Mouse (Mus musculus) myocyte (in vitro differentiated cells): Measurements from ENCODE around the gene Prdm5. TPM values are rescaled to one million over a fixed set of nuclear protein-coding genes. Genes with fewer than 3 reads are reported as not detected.

Experiments
- H3K27me3 ChIP-seq: one replicate; pipeline ENCODE4 v1.6.1; 2011; ENCODE audit not compliant: control insufficient read depth, insufficient read depth, insufficient read length
- H3K36me3 ChIP-seq: one replicate; pipeline ENCODE4 v1.6.1; 2011; ENCODE audit not compliant: control insufficient read depth, insufficient read depth
- H3K4me2 ChIP-seq: one replicate; pipeline ENCODE4 v1.6.1; 2011; ENCODE audit warnings: low read depth, control low read depth
- H3K4me3 ChIP-seq: one replicate; pipeline ENCODE4 v1.5.1; 2011; ENCODE audit warnings: mild to moderate bottlenecking, control low read depth, moderate library complexity
- H3K79me2 ChIP-seq: one replicate; pipeline ENCODE4 v1.6.1; 2011; ENCODE audit not compliant: control insufficient read depth, insufficient read depth
- H3ac ChIP-seq: one replicate; pipeline ENCODE4 v1.6.1; 2011; ENCODE audit not compliant: control insufficient read depth, insufficient read length
- CEBPB ChIP-seq: IDR thresholded peaks from 2 replicates; pipeline ENCODE4 v1.6.1; 2011; ENCODE audit warnings: mild to moderate bottlenecking, moderate library complexity; ENCODE audit not compliant: poor library complexity, insufficient read depth, severe bottlenecking
- E2F4 ChIP-seq: IDR thresholded peaks from one replicate; pipeline ENCODE4 v1.6.1; 2011; ENCODE audit warnings: mild to moderate bottlenecking, control low read depth, moderate library complexity; ENCODE audit not compliant: insufficient read depth
- MAX ChIP-seq: IDR thresholded peaks from one replicate; pipeline ENCODE4 v1.6.1; 2011; ENCODE audit warnings: low read depth, mild to moderate bottlenecking, control low read depth
- MYOD1 ChIP-seq, 3 experiments: IDR thresholded peaks; one replicate each; pipeline ENCODE4 v1.6.1; 2011; ENCODE audit warnings: control low read depth in 2 of 3, low read depth in 2 of 3, mild to moderate bottlenecking in 2 of 3, moderate library complexity in 1 of 3; ENCODE audit not compliant: insufficient read length in 2 of 3, control insufficient read depth in 1 of 3
- MYOG ChIP-seq, 3 experiments: IDR thresholded peaks; one replicate each; pipeline ENCODE4 v1.6.1; 2011; ENCODE audit warnings: control low read depth in 2 of 3, low read depth in 2 of 3, mild to moderate bottlenecking in 2 of 3; ENCODE audit not compliant: insufficient read length in 2 of 3, control insufficient read depth in 1 of 3, insufficient read depth in 1 of 3
- POLR2A ChIP-seq: IDR thresholded peaks from one replicate; pipeline ENCODE4 v1.6.1; 2011; ENCODE audit warnings: low read depth, mild to moderate bottlenecking, control low read depth, moderate library complexity; ENCODE audit not compliant: insufficient read length
- POLR2AphosphoS2 ChIP-seq: IDR thresholded peaks from one replicate; pipeline ENCODE4 v1.6.1; 2011; ENCODE audit warnings: low read depth, control low read depth; ENCODE audit not compliant: insufficient read length
- REST ChIP-seq: IDR thresholded peaks from one replicate; pipeline ENCODE4 v1.6.1; 2011; ENCODE audit warnings: mild to moderate bottlenecking, control low read depth, moderate library complexity; ENCODE audit not compliant: insufficient read depth, insufficient read length
- SRF ChIP-seq: IDR thresholded peaks from one replicate; pipeline ENCODE4 v1.6.1; 2011; ENCODE audit warnings: low read depth; ENCODE audit not compliant: control insufficient read depth, insufficient read length
- TCF12 ChIP-seq: IDR thresholded peaks from one replicate; pipeline ENCODE4 v1.6.1; 2011; ENCODE audit warnings: mild to moderate bottlenecking, control low read depth; ENCODE audit not compliant: poor library complexity, insufficient read depth, severe bottlenecking
- TCF3 ChIP-seq: IDR thresholded peaks from one replicate; pipeline ENCODE4 v1.6.1; 2011; ENCODE audit warnings: low read depth, control low read depth; ENCODE audit not compliant: insufficient read length
- USF1 ChIP-seq: IDR thresholded peaks from one replicate; pipeline ENCODE4 v1.6.1; 2011; ENCODE audit warnings: low read depth, mild to moderate bottlenecking, control low read depth, moderate library complexity
- polyA plus RNA-seq: library from polyadenylated mRNA; unstranded; fragments of >200 nt; fragmentation: generic; extraction: Trizol; gene quantifications from one replicate; pipeline ENCODE4 v1.2.1, GENCODE M21; 2012; ENCODE audit warnings: missing spikeins

The Prdm5 gene
- polyA plus RNA-seq, 1 experiment: 11.5 TPM

DNA sequence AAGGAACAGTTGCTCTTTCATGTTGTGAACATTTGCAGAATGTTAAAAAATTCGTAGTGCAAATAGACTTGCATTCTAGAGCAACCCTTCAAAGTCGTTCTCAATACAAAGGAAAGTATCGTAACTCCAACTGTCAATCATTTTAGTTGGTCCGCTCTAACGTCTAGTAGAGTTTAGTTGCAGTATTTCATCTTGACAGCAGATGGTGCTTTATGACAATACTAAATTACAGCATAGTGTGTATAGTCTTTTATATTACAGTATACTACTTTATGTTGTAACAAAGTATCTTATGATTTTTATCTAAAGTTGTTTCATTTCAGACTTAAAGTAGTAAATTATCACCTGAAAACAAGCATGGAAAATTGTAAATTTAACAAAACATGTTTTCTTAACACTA is 86.1 kb downstream of the Prdm5 start:
- Histone ChIP-seq H3ac (no peak overlapping the region), H3K4me3 (no peak overlapping the region), H3K4me2 (no peak overlapping the region), H3K27me3 (no peaks in the 10 kb centered on the region), H3K36me3 (peaks cover under 1% of the 10 kb centered on the region), H3K79me2 (peaks cover 4% of the 10 kb centered on the region)
- TF ChIP-seq POLR2A (no peak), TCF12 (no peak), CEBPB (no peak), POLR2AphosphoS2 (no peak), MYOG (IDR thresholded peaks at IDR 0.05; ENCODE audit: control insufficient read depth in 1 of 3, insufficient read depth in 1 of 3, insufficient read length in 2 of 3, low read depth in 2 of 3) (no peak), MAX (no peak), USF1 (no peak), TCF3 (no peak), REST (no peak), SRF (no peak), E2F4 (no peak), MYOD1 (IDR thresholded peaks at IDR 0.05; ENCODE audit: control insufficient read depth in 1 of 3, insufficient read length in 2 of 3, low read depth in 2 of 3) (no peak)

DNA sequence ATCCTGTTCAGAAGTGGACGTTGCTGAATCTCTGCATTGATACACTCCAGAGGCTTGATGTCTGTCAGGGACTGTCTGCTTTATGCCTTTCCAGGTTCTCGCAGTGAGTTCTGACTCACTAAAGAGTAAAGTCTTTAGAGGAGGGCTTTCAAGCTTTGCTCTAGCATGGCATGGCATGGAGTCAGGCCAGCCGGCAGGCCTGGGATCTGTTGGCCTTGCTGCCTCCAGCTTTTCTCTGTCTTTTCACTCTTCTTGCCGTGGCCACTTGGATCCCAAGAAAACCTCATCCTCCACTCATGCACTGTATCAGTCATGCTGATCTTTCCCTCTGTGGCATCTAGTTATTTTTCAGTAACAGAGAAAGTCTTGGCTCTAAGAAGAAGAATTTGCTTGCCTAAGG is 87.1 kb downstream of the Prdm5 start:
- TF ChIP-seq POLR2AphosphoS2: no peak
- TF ChIP-seq MYOG (IDR thresholded peaks at IDR 0.05; ENCODE audit: control insufficient read depth in 1 of 3, insufficient read depth in 1 of 3, insufficient read length in 2 of 3, low read depth in 2 of 3): no peak
- TF ChIP-seq REST: no peak
- no peak for TF ChIP-seq USF1
- TF ChIP-seq TCF12: no peak
- TF ChIP-seq POLR2A: no peak
- no peak for TF ChIP-seq E2F4
- no peak for TF ChIP-seq TCF3
- no peak for TF ChIP-seq MAX
- TF ChIP-seq SRF: no peak
- TF ChIP-seq MYOD1 (IDR thresholded peaks at IDR 0.05; ENCODE audit: control insufficient read depth in 1 of 3, insufficient read length in 2 of 3, low read depth in 2 of 3): no peak
- Histone ChIP-seq H3ac (no peak overlapping the region), H3K4me3 (no peak overlapping the region), H3K36me3 (peaks cover 3% of the 10 kb centered on the region), H3K4me2 (no peak overlapping the region), H3K79me2 (peaks cover 4% of the 10 kb centered on the region), H3K27me3 (no peaks in the 10 kb centered on the region)

DNA sequence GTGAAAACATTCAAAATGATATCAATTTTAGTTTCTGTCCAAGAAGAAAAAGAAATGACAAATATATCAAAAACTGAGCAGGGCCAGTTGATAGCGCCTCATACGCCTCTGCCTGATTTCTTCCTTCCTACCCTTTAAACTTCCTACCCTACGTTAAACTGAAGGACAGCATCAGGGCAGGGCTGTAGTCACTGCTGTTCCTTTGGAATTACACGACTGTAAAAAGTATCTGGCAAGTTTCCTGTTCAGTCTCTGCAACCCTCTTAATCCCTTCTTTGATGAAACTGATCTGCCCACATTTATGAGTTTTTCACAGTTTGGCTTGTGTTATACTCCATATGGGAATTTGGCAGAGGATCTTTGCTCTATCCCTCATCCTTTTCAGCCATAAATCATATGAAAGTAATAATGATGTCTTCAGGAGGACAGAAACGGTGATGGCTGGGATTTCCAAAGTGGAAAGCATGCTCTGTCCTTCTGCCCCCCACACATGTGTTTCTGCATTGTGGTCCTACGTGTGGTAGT is 93.0 kb downstream of the Prdm5 start:
- H3K4me2 ChIP-seq: no peak overlapping the region
- no peak overlapping the region for H3ac ChIP-seq
- H3K36me3 ChIP-seq: peaks cover 3% of the 10 kb centered on the region
- H3K27me3 ChIP-seq: no peaks in the 10 kb centered on the region
- no peaks in the 10 kb centered on the region for H3K79me2 ChIP-seq
- TF ChIP-seq MYOG (IDR thresholded peaks at IDR 0.05; ENCODE audit: control insufficient read depth in 1 of 3, insufficient read depth in 1 of 3, insufficient read length in 2 of 3, low read depth in 2 of 3): no peak
- TF ChIP-seq POLR2A: no peak
- TF ChIP-seq SRF: no peak
- no peak for TF ChIP-seq MYOD1 (IDR thresholded peaks at IDR 0.05; ENCODE audit: control insufficient read depth in 1 of 3, insufficient read length in 2 of 3, low read depth in 2 of 3)
- no peak for TF ChIP-seq POLR2AphosphoS2
- no peak for TF ChIP-seq TCF12
- TF ChIP-seq USF1: no peak
- no peak for TF ChIP-seq TCF3
- no peak for TF ChIP-seq MAX
- TF ChIP-seq E2F4: no peak
- TF ChIP-seq REST: no peak
- TF ChIP-seq CEBPB: no peak
- no peak overlapping the region for H3K4me3 ChIP-seq

DNA sequence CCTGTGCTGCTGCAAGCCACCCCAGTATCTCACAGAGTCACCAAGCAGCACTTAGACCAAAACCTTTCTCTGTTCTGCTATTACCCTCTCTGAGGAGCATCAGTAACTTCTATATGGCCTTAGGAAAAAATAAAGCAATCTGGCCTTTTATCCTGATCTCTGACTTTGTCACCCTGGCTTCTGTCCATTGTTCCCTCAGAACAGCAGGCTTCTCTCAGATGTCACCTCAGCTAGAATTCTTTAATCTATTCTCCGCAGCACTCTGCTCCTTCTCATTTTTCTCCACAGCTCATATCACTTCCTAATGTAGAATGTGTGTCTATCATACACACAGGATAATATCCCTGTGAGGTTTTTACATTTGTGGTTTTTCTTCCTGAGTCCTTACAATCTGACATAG is 99.5 kb downstream of the Prdm5 start:
- TF ChIP-seq MYOG (IDR thresholded peaks at IDR 0.05; ENCODE audit: control insufficient read depth in 1 of 3, insufficient read depth in 1 of 3, insufficient read length in 2 of 3, low read depth in 2 of 3) (no peak), MYOD1 (IDR thresholded peaks at IDR 0.05; ENCODE audit: control insufficient read depth in 1 of 3, insufficient read length in 2 of 3, low read depth in 2 of 3) (no peak), TCF3 (no peak), USF1 (no peak), POLR2A (no peak), MAX (no peak), E2F4 (no peak), TCF12 (no peak), SRF (no peak), CEBPB (no peak), POLR2AphosphoS2 (no peak), REST (no peak)
- H3K4me2 ChIP-seq: no peak overlapping the region
- no peak overlapping the region for H3K4me3 ChIP-seq
- peaks cover 29% of the 10 kb centered on the region for H3K36me3 ChIP-seq
- H3K27me3 ChIP-seq: no peaks in the 10 kb centered on the region
- H3ac ChIP-seq: no peak overlapping the region
- H3K79me2 ChIP-seq: no peaks in the 10 kb centered on the region

DNA sequence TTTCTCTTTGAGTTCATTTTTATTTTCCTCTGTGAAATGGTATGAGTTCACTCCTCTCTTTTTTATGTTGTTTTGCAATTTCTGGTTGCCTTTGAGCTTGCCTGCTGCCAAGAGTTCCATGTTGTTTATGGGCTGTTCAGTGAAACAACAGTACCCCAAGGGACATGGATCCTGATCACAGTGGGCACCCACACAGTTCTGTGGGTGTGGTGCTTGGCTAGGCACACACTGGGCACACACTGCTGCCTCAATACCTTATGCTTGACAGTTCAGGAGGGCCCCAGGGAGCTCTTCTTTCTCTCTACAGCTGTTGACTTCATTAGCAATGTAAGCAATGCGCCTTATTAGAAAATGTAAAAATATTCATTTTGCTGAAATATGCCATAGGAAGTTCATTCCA is 110.0 kb downstream of the Prdm5 start:
- no peak overlapping the region for H3ac ChIP-seq
- no peaks in the 10 kb centered on the region for H3K27me3 ChIP-seq
- H3K36me3 ChIP-seq: peaks cover 8% of the 10 kb centered on the region
- H3K79me2 ChIP-seq: no peaks in the 10 kb centered on the region
- H3K4me3 ChIP-seq: no peak overlapping the region
- no peak for TF ChIP-seq USF1
- 0 out of 2 replicates have a peak, but pooled peaks have one; percentile 22 for TF ChIP-seq CEBPB
- no peak overlapping the region for H3K4me2 ChIP-seq
